In the genomic region with DNA sequence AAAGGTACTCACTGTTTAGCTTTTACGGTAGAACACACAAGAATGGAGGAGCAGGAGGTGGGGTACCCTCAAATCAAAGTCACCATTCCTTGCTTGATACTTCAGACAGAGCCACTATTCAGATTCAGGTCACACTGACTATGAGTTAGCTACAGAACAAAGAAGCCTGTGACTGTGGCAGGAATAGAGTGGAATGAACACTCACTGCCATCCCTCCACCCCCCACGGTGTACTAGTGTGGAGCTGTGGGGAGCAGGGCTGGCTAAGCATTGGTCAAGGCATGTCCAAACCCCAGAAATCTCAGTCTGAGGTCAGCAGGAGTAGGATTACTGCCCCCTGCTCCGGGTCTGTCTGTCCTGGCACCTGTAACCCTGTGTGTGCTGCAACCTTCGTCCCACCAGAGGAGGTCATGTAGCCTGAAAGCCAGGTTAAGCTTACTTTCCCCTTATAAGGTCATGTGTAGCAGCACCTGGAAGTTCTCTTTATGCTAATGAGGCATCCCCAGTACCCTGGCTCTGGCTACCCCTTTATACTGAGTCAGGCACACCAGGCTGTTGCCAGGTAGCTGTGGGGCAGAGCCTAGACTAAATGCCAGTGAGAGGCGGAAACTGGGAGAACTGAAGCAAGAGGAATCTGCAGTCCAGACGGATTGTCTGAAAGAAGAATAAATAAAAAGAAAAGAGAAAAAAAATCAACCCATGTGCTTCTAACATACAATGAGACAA, we compare ENCODE assay signal across 32 mouse cellular contexts. TPM values are rescaled to one million over a fixed set of nuclear protein-coding genes. Genes with fewer than 3 reads are reported as not detected.
DNase-seq lines count a peak whose midpoint lies in the region; TF ChIP-seq lines count a peak whose summit lies in the region.
"Had no signal": no experiment of that assay in that cellular context is flagged by ENCODE, and none has a peak within 500 bp of the region (broad histone marks: within the 10 kb centered on the region; RNA-seq: fewer than 3 reads in every experiment).

No protein-coding gene starts in this region.

- H3K27ac ChIP-seq in olfactory bulb, adult 2 months (ENCODE audit: insufficient read depth, low read depth, low read length), result peak overlapping the region; percentile 31; the same call in 1 of the 2 replicates
- H3K27ac ChIP-seq: embryonic facial prominence, embryonic 12.5 days; forebrain, embryonic 15.5 days; heart, embryonic 10.5 days; heart, embryonic 15.5 days; hindbrain, embryonic 13.5 days; intestine, embryonic 15.5 days; limb, embryonic 12.5 days; liver, embryonic 15.5 days; neural tube, embryonic 13.5 days had no signal

- peaks cover 2% of the 10 kb centered on the region; the same call in 1 of the 2 replicates for H3K4me1 ChIP-seq in olfactory bulb, adult 2 months (ENCODE audit: control insufficient read depth, insufficient read depth, low read length)
- H3K4me1 ChIP-seq: embryonic facial prominence, embryonic 12.5 days; forebrain, embryonic 15.5 days; heart, embryonic 10.5 days; heart, embryonic 15.5 days; intestine, embryonic 15.5 days had no signal

- no peak for TF ChIP-seq CTCF in olfactory bulb, adult 2 months (IDR thresholded peaks at IDR 0.05; ENCODE audit: insufficient read depth, low read depth, low read length)

- intact Hi-C loops in heart, postnatal 14 days (cut with DNase I), result no loop called here

- DNase-seq in heart, adult 11 months, result peak; percentile 36
- DNase-seq in heart, postnatal 14 days, result no peak
- peak; percentile 19 to 42 for DNase-seq in layer of hippocampus, postnatal 10 days (ENCODE audit: low spot score in 2 of 2)
- DNase-seq in layer of hippocampus, adult 8-10 months (ENCODE audit: low spot score in 2 of 2), result no peak
- DNase-seq in retina, postnatal 1 day, result peak; percentile 18
- no peak for DNase-seq in retina, embryonic 14.5 days (ENCODE audit: low spot score)
- DNase-seq: adrenal gland, adult 2 months; adrenal gland, postnatal 36 days; cerebellum, adult 8-10 months; cerebellum, postnatal 36 days; embryo, embryonic 11 days; gastrocnemius, postnatal 14 days; heart, postnatal 36 days; kidney, adult 8-10 months; kidney, postnatal 10 days; lung, embryonic 14.5 days; right cerebral cortex, postnatal 4 days; thymus, adult 18-20 months; thymus, postnatal 25 days had no signal

- 54% methylated on average over 6 of the region's 6 CpGs for WGBS in olfactory bulb, adult 2 months

- no peak overlapping the region for H3K4me3 ChIP-seq in olfactory bulb, adult 2 months (ENCODE audit: insufficient read depth, low read depth, low read length)
- H3K4me3 ChIP-seq: embryonic facial prominence, embryonic 12.5 days; forebrain, embryonic 15.5 days; heart, embryonic 10.5 days; heart, embryonic 15.5 days; hindbrain, embryonic 13.5 days; intestine, embryonic 15.5 days; limb, embryonic 12.5 days; liver, embryonic 15.5 days; neural tube, embryonic 13.5 days had no signal

- TF ChIP-seq POLR2A in olfactory bulb, adult 2 months (IDR thresholded peaks at IDR 0.05; ENCODE audit: insufficient read depth, low read depth, low read length), result no peak

RNA-seq across cellular contexts. Expression of a gene that starts 53.1 kb away (rescaled TPM):
- total RNA-seq in heart, postnatal 14 days (2021), result 1 to 10 TPM; 2.1 to 3.0 TPM
- total RNA-seq in layer of hippocampus, postnatal 10 days (2021), result 10 to 100 TPM; 29.0 to 35.8 TPM
- 100 to 1,000 TPM; 167 to 280 (median 203) TPM for total RNA-seq in layer of hippocampus, adult 8-10 months (2022)
- 592 and 662 TPM in 2 replicates for polyA plus RNA-seq in olfactory bulb, adult 2 months (2012; ENCODE audit: insufficient read depth, insufficient read length, low replicate concordance, missing spikeins)
- total RNA-seq: granulocyte monocyte progenitor cell, adult 5-6 weeks; liver, adult 2 months had no signal
- polyA plus RNA-seq: CD4-positive, CD25-positive, alpha-beta regulatory T cell, adult 4 months; heart, embryonic 10.5 days; liver, adult 2 months; liver, embryonic 15.5 days; lung, embryonic 14.5 days had no signal

RNA-seq across cellular contexts. Expression of a gene that starts 54.4 kb away (rescaled TPM):
- 1 to 10 TPM in 1 of 2 experiments, under 1 TPM in 1; 0.41 to 2.6 TPM for total RNA-seq in heart, postnatal 14 days (2021)
- total RNA-seq in layer of hippocampus, postnatal 10 days (2021), result 100 to 1,000 TPM; 261 to 306 TPM
- 100 to 1,000 TPM in 2 of 4 experiments, 10 to 100 TPM in 2; 71.2 to 114 (median 102) TPM for total RNA-seq in layer of hippocampus, adult 8-10 months (2022)
- polyA plus RNA-seq in olfactory bulb, adult 2 months (2012; ENCODE audit: insufficient read depth, insufficient read length, low replicate concordance, missing spikeins), result not detected in 2 replicates

Comparison
In these comparisons a context has a peak if more than half of its experiments do, and no peak if none do; other contexts are left out.
1. DNase-seq: peak in heart, adult 11 months (single experiment), layer of hippocampus, postnatal 10 days (2 of 2) and retina, postnatal 1 day (single experiment); none in heart, postnatal 14 days (0 of 2), layer of hippocampus, adult 8-10 months (0 of 2) and retina, embryonic 14.5 days (single experiment).
2. RNA of a gene that starts 53.1 kb away (total RNA-seq): 167 to 280 TPM in layer of hippocampus, adult 8-10 months and 29.0 to 35.8 TPM in layer of hippocampus, postnatal 10 days; 2.1 to 3.0 TPM in heart, postnatal 14 days; every median in the first group is over 4 times any median in the second.
3. RNA of a gene that starts 54.4 kb away (total RNA-seq): 261 to 306 TPM in layer of hippocampus, postnatal 10 days and 71.2 to 114 TPM in layer of hippocampus, adult 8-10 months; 0.41 to 2.6 TPM in heart, postnatal 14 days; every median in the first group is over 10 times any median in the second.